Comparison of ENCODE assay signal across 10 mouse cellular contexts in genomic region chr15:79952504-79953231, GRCm38 (mm10). TPM values are rescaled to one million over a fixed set of nuclear protein-coding genes. Genes with fewer than 3 reads are reported as not detected.
DNase-seq lines count a peak whose midpoint lies in the region; ATAC-seq and TF ChIP-seq lines count a peak whose summit lies in the region.
"Had no signal": no experiment of that assay in that cellular context is flagged by ENCODE, and none has a peak within 500 bp of the region (broad histone marks: within the 10 kb centered on the region; RNA-seq: fewer than 3 reads in every experiment).

No protein-coding gene starts in this region.

- no peak for DNase-seq in liver, adult 2 months (ENCODE audit: extremely low read depth, low read depth, low spot score)
- no peak for DNase-seq in liver, postnatal 0 days
- no peak for DNase-seq in heart, embryonic 10.5 days (ENCODE audit: low spot score)
- DNase-seq in kidney, postnatal 10 days = peak; percentile 81
- no peak for DNase-seq in forebrain, embryonic 14.5 days (ENCODE audit: low spot score)
- DNase-seq in spleen, adult 18-20 months = no peak
- DNase-seq in yolk sac, embryonic 10.5 days (ENCODE audit: low spot score) = no peak
- DNase-seq: cerebellum, adult 18-20 months; thymus, adult 18-20 months had no signal

- no peak overlapping the region for H3K4me3 ChIP-seq in liver, adult 2 months (ENCODE audit: insufficient read depth, low read depth, low read length)
- H3K4me3 ChIP-seq in liver, postnatal 0 days (ENCODE audit: low read depth, low read length) = no peak overlapping the region
- no peak overlapping the region for H3K4me3 ChIP-seq in heart, embryonic 10.5 days
- no peak overlapping the region for H3K4me3 ChIP-seq in stomach, embryonic 15.5 days (replicated peaks)
- H3K4me3 ChIP-seq in forebrain, embryonic 14.5 days (ENCODE audit: low read depth, low read length) = no peak overlapping the region

- H3K4me2 ChIP-seq in liver, postnatal 0 days (ENCODE audit: low read depth, low read length) = no peak overlapping the region
- H3K4me2 ChIP-seq in stomach, embryonic 15.5 days = no peak overlapping the region
- no peak overlapping the region for H3K4me2 ChIP-seq in forebrain, embryonic 14.5 days (ENCODE audit: low read length)

- H3K9ac ChIP-seq in liver, adult 2 months (ENCODE audit: low read depth, low read length) = no peak overlapping the region
- H3K9ac ChIP-seq in liver, postnatal 0 days (replicated peaks) = no peak overlapping the region
- H3K9ac ChIP-seq in stomach, embryonic 15.5 days = no peak overlapping the region
- no peak overlapping the region for H3K9ac ChIP-seq in forebrain, embryonic 14.5 days (ENCODE audit: low read length)

- no peaks in the 10 kb centered on the region; the same call in 1 of the 2 replicates for H3K27me3 ChIP-seq in liver, adult 2 months (ENCODE audit: control insufficient read depth, insufficient read depth, low read length)
- H3K27me3 ChIP-seq in liver, postnatal 0 days (ENCODE audit: insufficient read depth, low read length) = peaks cover 3% of the 10 kb centered on the region; the same call in 1 of the 2 replicates
- H3K27me3 ChIP-seq in heart, embryonic 10.5 days (ENCODE audit: insufficient read depth, poor library complexity, severe bottlenecking) = peaks cover 9% of the 10 kb centered on the region
- H3K27me3 ChIP-seq in stomach, embryonic 15.5 days (replicated peaks) = no peaks in the 10 kb centered on the region
- H3K27me3 ChIP-seq in forebrain, embryonic 14.5 days (replicated peaks; ENCODE audit: control insufficient read depth, insufficient read depth, low read length) = no peaks in the 10 kb centered on the region

- 44% methylated on average over 11 of the region's 11 CpGs for WGBS in liver, adult 2 months
- 48% methylated on average over 11 of the region's 11 CpGs for WGBS in liver, postnatal 0 days (ENCODE audit: insufficient replicate concordance)
- WGBS in heart, embryonic 10.5 days = 44% methylated on average over 11 of the region's 11 CpGs
- 44% methylated on average over 11 of the region's 11 CpGs for WGBS in stomach, embryonic 15.5 days
- 50% methylated on average over 11 of the region's 11 CpGs for whole genome bisulfite sequencing in forebrain, embryonic 14.5 days

- no peak for ATAC-seq in liver, postnatal 0 days
- ATAC-seq in stomach, embryonic 15.5 days (ENCODE audit: insufficient read depth, low FRiP score, low read depth) = no peak
- ATAC-seq in forebrain, embryonic 14.5 days = no peak

- no peaks in the 10 kb centered on the region for H3K79me2 ChIP-seq in liver, adult 2 months (ENCODE audit: control insufficient read depth, insufficient read depth, low read length)

- no peak for TF ChIP-seq EP300 in liver, postnatal 0 days (IDR thresholded peaks at IDR 0.05; ENCODE audit: low read depth)

- no peak for TF ChIP-seq POLR2A in liver, adult 2 months (IDR thresholded peaks at IDR 0.05; ENCODE audit: extremely low read depth, insufficient read depth, low read length)

- H3K9me3 ChIP-seq in liver, postnatal 0 days (ENCODE audit: low read length) = no peaks in the 10 kb centered on the region
- no peaks in the 10 kb centered on the region for H3K9me3 ChIP-seq in heart, embryonic 10.5 days
- H3K9me3 ChIP-seq in stomach, embryonic 15.5 days = no peaks in the 10 kb centered on the region
- no peaks in the 10 kb centered on the region for H3K9me3 ChIP-seq in forebrain, embryonic 14.5 days (replicated peaks; ENCODE audit: control insufficient read depth, low read length)

- 0 out of 2 replicates have a peak, but pooled peaks cover 2% of the 10 kb centered on the region for H3K4me1 ChIP-seq in liver, adult 2 months (ENCODE audit: control insufficient read depth, insufficient read depth, low read length)
- peaks cover 5% of the 10 kb centered on the region; the same call in 1 of the 2 replicates for H3K4me1 ChIP-seq in liver, postnatal 0 days (ENCODE audit: insufficient read depth)
- H3K4me1 ChIP-seq in heart, embryonic 10.5 days = peaks cover 49% of the 10 kb centered on the region
- peaks cover 35% of the 10 kb centered on the region for H3K4me1 ChIP-seq in stomach, embryonic 15.5 days
- peaks cover 20% of the 10 kb centered on the region for H3K4me1 ChIP-seq in forebrain, embryonic 14.5 days (ENCODE audit: control insufficient read depth, insufficient read depth, low read length)

- TF ChIP-seq CTCF in liver, adult 2 months (IDR thresholded peaks at IDR 0.05; ENCODE audit: low read depth, low read length) = no peak
- TF ChIP-seq CTCF in liver, postnatal 0 days (IDR thresholded peaks at IDR 0.05; ENCODE audit: low read depth) = no peak

- peak overlapping the region; percentile 38 for H3K27ac ChIP-seq in liver, adult 2 months (replicated peaks; ENCODE audit: insufficient read depth, low read depth, low read length)
- no peak overlapping the region for H3K27ac ChIP-seq in liver, postnatal 0 days (ENCODE audit: low read depth)
- H3K27ac ChIP-seq in heart, embryonic 10.5 days = peak overlapping the region; percentile 77
- H3K27ac ChIP-seq in stomach, embryonic 15.5 days = peak overlapping the region; percentile 38; the same call in 1 of the 2 replicates
- H3K27ac ChIP-seq in forebrain, embryonic 14.5 days (ENCODE audit: low read depth, low read length) = no peak overlapping the region

- H3K36me3 ChIP-seq in liver, adult 2 months (ENCODE audit: control insufficient read depth, insufficient read depth, low read length) = no peaks in the 10 kb centered on the region
- no peaks in the 10 kb centered on the region for H3K36me3 ChIP-seq in liver, postnatal 0 days (replicated peaks; ENCODE audit: insufficient read depth, low read length)
- no peaks in the 10 kb centered on the region for H3K36me3 ChIP-seq in heart, embryonic 10.5 days
- no peaks in the 10 kb centered on the region for H3K36me3 ChIP-seq in stomach, embryonic 15.5 days
- H3K36me3 ChIP-seq in forebrain, embryonic 14.5 days (ENCODE audit: control insufficient read depth, insufficient read depth, low read length) = no peaks in the 10 kb centered on the region

RNA-seq across cellular contexts. Expression of gene Cbx7, which starts 18.3 kb away (rescaled TPM):
- total RNA-seq in liver, adult 2 months (2014; rRNA removed) = 4.0 and 4.4 TPM in 2 replicates
- 7.5 and 10.1 TPM in 2 replicates for polyA plus RNA-seq in liver, adult 2 months (2012; rRNA removed)
- polyA plus RNA-seq in liver, postnatal 0 days (2015; fragmentation: Nextera tagmentation; extraction: Ambion mirVana) = 1.0 and 1.2 TPM in 2 replicates
- 0.82 and 1.0 TPM in 2 replicates for polyA plus RNA-seq in heart, embryonic 10.5 days (2016; fragmentation: Nextera tagmentation; extraction: Ambion mirVana)
- 4.9 and 5.6 TPM in 2 replicates for polyA plus RNA-seq in stomach, embryonic 15.5 days (2015; fragmentation: Nextera tagmentation; extraction: Ambion mirVana)
- 1.6 and 2.1 TPM in 2 replicates for polyA plus RNA-seq in forebrain, embryonic 14.5 days (2014; fragmentation: Nextera tagmentation; extraction: Ambion mirVana)

Comparison
In these comparisons a context has a peak if more than half of its experiments do, and no peak if none do; other contexts are left out.
1. H3K27ac ChIP-seq: peak in liver, adult 2 months (single experiment), heart, embryonic 10.5 days (single experiment) and stomach, embryonic 15.5 days (single experiment); none in liver, postnatal 0 days (single experiment) and forebrain, embryonic 14.5 days (single experiment).